ENCODE assay signal across 8 mouse cellular contexts in genomic region chr9:60998086-60998785, GRCm38 (mm10).
DNase-seq lines count a peak whose midpoint lies in the region; ATAC-seq and TF ChIP-seq lines count a peak whose summit lies in the region.
"Had no signal": no experiment of that assay in that cellular context is flagged by ENCODE, and none has a peak within 500 bp of the region (broad histone marks: within the 10 kb centered on the region; RNA-seq: fewer than 3 reads in every experiment).

No protein-coding gene starts in this region.

- TF ChIP-seq CTCF in left cerebral cortex, adult 2 months (IDR thresholded peaks at IDR 0.05): peak; percentile 51

- intact Hi-C loops in left cerebral cortex, adult 2 months (cut with DNase I): loop anchor here (5.0 kb wide), 1 partner anchor 834 kb away; no protein-coding TSS in a partner anchor
- intact Hi-C loops in heart, postnatal 10 days (cut with DNase I): no loop called here

- ATAC-seq in neutrophil, adult 5-6 weeks (ENCODE audit: extremely low read depth, insufficient number of reproducible peaks, low FRiP score, poor library complexity, severe bottlenecking): peak; percentile 39; the same call in 1 of the 2 replicates
- ATAC-seq in erythroid progenitor cell, adult 5-6 weeks (replicated peaks; ENCODE audit: low FRiP score, poor library complexity, severe bottlenecking): no peak
- no peak for ATAC-seq in erythroblast, adult 5-6 weeks (replicated peaks; ENCODE audit: low FRiP score, poor library complexity, severe bottlenecking)

- no peak overlapping the region for H3K4me3 ChIP-seq in left cerebral cortex, adult 2 months
- H3K4me3 ChIP-seq: embryonic facial prominence, embryonic 15.5 days had no signal

- no peak overlapping the region for H3K27ac ChIP-seq in left cerebral cortex, adult 2 months
- H3K27ac ChIP-seq: embryonic facial prominence, embryonic 15.5 days had no signal

- no peak for DNase-seq in left cerebral cortex, adult 2 months (ENCODE audit: extremely low spot score in 1 of 2, low spot score in 2 of 2)
- no peak for DNase-seq in left cerebral cortex, adult 8-10 months (ENCODE audit: low spot score in 2 of 2)
- DNase-seq in ZHBTc4 (ENCODE audit: low read depth, low spot score): peak; percentile 46
- DNase-seq in heart, postnatal 10 days: peak; percentile 26 to 41

Comparison
In these comparisons a context has a peak if more than half of its experiments do, and no peak if none do; other contexts are left out.
1. DNase-seq: peak in ZHBTc4 (single experiment) and heart, postnatal 10 days (2 of 2); none in left cerebral cortex, adult 2 months (0 of 2) and left cerebral cortex, adult 8-10 months (0 of 2).